Mouse (Mus musculus): ENCODE results near the gene Fzr1.

GRCm38 (mm10) chr10:81409330-81409729, 31.0 kb upstream of the Fzr1 start:
- TF ChIP-seq TAL1 (IDR thresholded peaks at IDR 0.05; ENCODE audit: low read length) (no peak), GATA1 (IDR thresholded peaks at IDR 0.05; ENCODE audit: low read length) (no peak)
